Mouse (Mus musculus) heart, embryonic 15.5 days (tissue): ENCODE measurements around the gene Gm4869. TPM values are rescaled to one million over a fixed set of nuclear protein-coding genes. Genes with fewer than 3 reads are reported as not detected.
A peak's percentile ranks its signal among the peaks of the same experiment; 100 is the strongest.
"Not testable (repeated sequence)": the region's sequence is repeated elsewhere in the genome, so short reads cannot be mapped to it uniquely, and the experiment has no call there.

Source experiments
- ATAC-seq: fragments of 200-750 bp; cut with Nextera tagmentation; replicated peaks from 2 replicates; pipeline ENCODE4 v1.8.0; 2017; ENCODE audit warnings: low read depth, moderate TSS enrichment; ENCODE audit not compliant: insufficient number of reproducible peaks, insufficient read depth, low FRiP score
- H3K27ac ChIP-seq: fragments of 300-500 bp; sonication (generic); 2 replicates; pipeline ENCODE4 v1.5.1; 2015; ENCODE audit warnings: mild to moderate bottlenecking, inconsistent platforms
- H3K27me3 ChIP-seq: fragments of 300-500 bp; sonication (generic); 2 replicates; pipeline ENCODE4 v1.6.1; 2015; ENCODE audit warnings: inconsistent platforms
- H3K36me3 ChIP-seq: fragments of 300-500 bp; sonication (generic); 2 replicates; pipeline ENCODE4 v1.6.1; 2015; ENCODE audit warnings: mild to moderate bottlenecking, inconsistent platforms
- H3K4me1 ChIP-seq: fragments of 300-500 bp; sonication (generic); replicated peaks from 2 replicates; pipeline ENCODE4 v1.6.1; 2015; ENCODE audit warnings: inconsistent platforms
- H3K4me2 ChIP-seq: fragments of 300-500 bp; sonication (generic); 2 replicates; pipeline ENCODE4 v1.6.1; 2015; ENCODE audit warnings: inconsistent platforms, mild to moderate bottlenecking, moderate library complexity
- H3K4me3 ChIP-seq: fragments of 300-500 bp; sonication (generic); 2 replicates; pipeline ENCODE4 v1.5.1; 2015; ENCODE audit warnings: mild to moderate bottlenecking, inconsistent platforms
- H3K9ac ChIP-seq: fragments of 300-500 bp; sonication (generic); 2 replicates; pipeline ENCODE4 v1.6.1; 2015; ENCODE audit warnings: mild to moderate bottlenecking, inconsistent platforms
- H3K9me3 ChIP-seq: fragments of 300-500 bp; sonication (generic); replicated peaks from 2 replicates; pipeline ENCODE4 v1.6.1; 2016; ENCODE audit warnings: inconsistent platforms
- WGBS: fragments of 180-500 bp; shearing (Covaris S2); methylation state at CpG from one replicate; pipeline ENCODE4 v1.1.7; 2015; ENCODE audit warnings: mixed read lengths; 5-methylcytosine and 5-hydroxymethylcytosine counted together
- polyA plus RNA-seq: library from polyadenylated mRNA; unstranded; fragments of >200 nt; fragmentation: Nextera tagmentation; extraction: Ambion mirVana; gene quantifications from 2 replicates; pipeline ENCODE4 v1.2.1, GENCODE M21; 2015

Gm4869 gene
- polyA plus RNA-seq, 1 experiment from 2014 or later, result not detected

- no peak overlapping the region for H3K4me3 ChIP-seq
- H3K27ac ChIP-seq, result no peak overlapping the region
- WGBS, result 81% methylated on average over 3 of the region's 3 CpGs
- no peaks in the 10 kb centered on the region for H3K36me3 ChIP-seq
- H3K9me3 ChIP-seq, result no peaks in the 10 kb centered on the region
- H3K4me2 ChIP-seq, result no peak overlapping the region
- no peak for ATAC-seq
- no peak overlapping the region for H3K9ac ChIP-seq
- H3K4me1 ChIP-seq, result no peaks in the 10 kb centered on the region
- H3K27me3 ChIP-seq, result no peaks in the 10 kb centered on the region
Observed at GRCm38 (mm10) chr5:140472336-140472735, 26.9 kb downstream of the Gm4869 start.

- Histone ChIP-seq H3K36me3 (no peaks in the 10 kb centered on the region), H3K4me1 (no peaks in the 10 kb centered on the region), H3K27ac (no peak overlapping the region), H3K9ac (no peak overlapping the region), H3K9me3 (no peaks in the 10 kb centered on the region), H3K4me3 (no peak overlapping the region), H3K27me3 (peaks cover 8% of the 10 kb centered on the region), H3K4me2 (no peak overlapping the region)
- no peak for ATAC-seq
- 72% methylated on average over 4 of the region's 4 CpGs for WGBS
Observed at GRCm38 (mm10) chr5:140481458-140481857, 36.0 kb downstream of the Gm4869 start.

GRCm38 (mm10) chr5:140491142-140491541 is 45.7 kb downstream of the Gm4869 start:
- H3K36me3 ChIP-seq, result no peaks in the 10 kb centered on the region
- H3K4me2 ChIP-seq, result no peak overlapping the region
- WGBS, result 62% methylated on average over 6 of the region's 6 CpGs
- no peak overlapping the region for H3K27ac ChIP-seq
- H3K9me3 ChIP-seq, result no peaks in the 10 kb centered on the region
- ATAC-seq, result no peak
- H3K4me1 ChIP-seq, result no peaks in the 10 kb centered on the region
- H3K9ac ChIP-seq, result no peak overlapping the region
- peaks cover 19% of the 10 kb centered on the region for H3K27me3 ChIP-seq
- no peak overlapping the region for H3K4me3 ChIP-seq

- WGBS, result 28% methylated on average over 11 of the region's 11 CpGs
- no peak overlapping the region for H3K9ac ChIP-seq
Observed at GRCm38 (mm10) chr5:140492684-140493233, 47.3 kb downstream of the Gm4869 start.

GRCm38 (mm10) chr5:140498176-140498575 is 52.7 kb downstream of the Gm4869 start:
- Histone ChIP-seq H3K4me3 (no peak overlapping the region), H3K4me2 (no peak overlapping the region), H3K27me3 (no peaks in the 10 kb centered on the region), H3K9me3 (no peaks in the 10 kb centered on the region), H3K9ac (no peak overlapping the region), H3K36me3 (no peaks in the 10 kb centered on the region), H3K4me1 (peaks cover 8% of the 10 kb centered on the region), H3K27ac (no peak overlapping the region)
- no peak for ATAC-seq
- 72% methylated on average over 6 of the region's 6 CpGs for WGBS

More at GRCm38 (mm10) chr5:140492684-140493233, 47.3 kb downstream of the Gm4869 start:
- Histone ChIP-seq H3K36me3 (no peaks in the 10 kb centered on the region), H3K4me1 (no peaks in the 10 kb centered on the region), H3K27ac (no peak overlapping the region), H3K9me3 (no peaks in the 10 kb centered on the region), H3K4me3 (no peak overlapping the region), H3K4me2 (no peak overlapping the region), H3K27me3 (0 out of 2 replicates have a peak, but pooled peaks cover 8% of the 10 kb centered on the region)
- no peak for ATAC-seq

- no peak overlapping the region for H3K27ac ChIP-seq
- H3K4me2 ChIP-seq, result no peak overlapping the region
- H3K36me3 ChIP-seq, result no peaks in the 10 kb centered on the region
- H3K27me3 ChIP-seq, result no peaks in the 10 kb centered on the region
- no peak overlapping the region for H3K9ac ChIP-seq
- no peaks in the 10 kb centered on the region for H3K9me3 ChIP-seq
- H3K4me3 ChIP-seq, result no peak overlapping the region
- no peak for ATAC-seq
- WGBS, result 78% methylated on average over 6 of the region's 6 CpGs
- H3K4me1 ChIP-seq, result peaks cover 25% of the 10 kb centered on the region
Observed at GRCm38 (mm10) chr5:140500736-140501135, 55.3 kb downstream of the Gm4869 start.

- WGBS, result 22% methylated on average over 14 of the region's 14 CpGs
- no peaks in the 10 kb centered on the region for H3K36me3 ChIP-seq
- H3K4me2 ChIP-seq, result peak overlapping the region; percentile 60
- H3K27me3 ChIP-seq, result no peaks in the 10 kb centered on the region
- H3K9ac ChIP-seq, result peak overlapping the region; percentile 45
- peak overlapping the region; percentile 31 for H3K4me3 ChIP-seq
- peak overlapping the region; percentile 52; the same call in 1 of the 2 replicates for H3K27ac ChIP-seq
- peaks cover 37% of the 10 kb centered on the region for H3K4me1 ChIP-seq
- H3K9me3 ChIP-seq, result no peaks in the 10 kb centered on the region
- no peak for ATAC-seq
Observed at GRCm38 (mm10) chr5:140501982-140502836, 56.8 kb downstream of the Gm4869 start.

GRCm38 (mm10) chr5:140502925-140503324 is 57.5 kb downstream of the Gm4869 start:
- Histone ChIP-seq H3K4me2 (peak overlapping the region; percentile 60), H3K4me3 (peak overlapping the region; percentile 31), H3K9ac (peak overlapping the region; percentile 45), H3K4me1 (peaks cover 37% of the 10 kb centered on the region), H3K27ac (peak overlapping the region; percentile 52; the same call in 1 of the 2 replicates)
- H3K27me3 ChIP-seq, H3K36me3 ChIP-seq, H3K9me3 ChIP-seq, ATAC-seq: not testable (repeated sequence)
- WGBS, result under 1% methylated on average over 12 of the region's 12 CpGs

GRCm38 (mm10) chr5:140505208-140505780 is 59.8 kb downstream of the Gm4869 start, which contains the start of gene Chst12:
Chst12 (plus strand) TSS chr5:140505550.
- Histone ChIP-seq H3K27ac (peak within 1 kb of the TSS; percentile 68), H3K9me3 (no peaks in the 10 kb centered on the region), H3K27me3 (no peaks in the 10 kb centered on the region), H3K4me1 (peaks cover 46% of the 10 kb centered on the region), H3K4me2 (peak within 1 kb of the TSS; percentile 92), H3K9ac (peak within 1 kb of the TSS; percentile 72), H3K36me3 (no peaks in the 10 kb centered on the region), H3K4me3 (peak within 1 kb of the TSS; percentile 71)
- under 1% methylated on average over 38 of the region's 38 CpGs for WGBS
- peak; percentile 95 for ATAC-seq

GRCm38 (mm10) chr5:140506096-140506794 is 60.8 kb downstream of the Gm4869 start:
- no peak for ATAC-seq
- peak overlapping the region; percentile 71 for H3K4me3 ChIP-seq
- H3K4me2 ChIP-seq, result peak overlapping the region; percentile 92
- H3K4me1 ChIP-seq, result peaks cover 49% of the 10 kb centered on the region
- H3K36me3 ChIP-seq, result no peaks in the 10 kb centered on the region
- peak overlapping the region; percentile 72 for H3K9ac ChIP-seq
- peak overlapping the region; percentile 68 for H3K27ac ChIP-seq
- H3K27me3 ChIP-seq, result no peaks in the 10 kb centered on the region
- H3K9me3 ChIP-seq, result no peaks in the 10 kb centered on the region
- 32% methylated on average over 22 of the region's 22 CpGs for WGBS
